Mouse (Mus musculus): ENCODE measurements around the gene Pdgfc.

GRCm38 (mm10) chr3:81036554-81037311 lies 517 bp downstream of the Pdgfc start:
- TF ChIP-seq CTCF (IDR thresholded peaks at IDR 0.05; ENCODE audit: borderline replicate concordance, extremely low read depth, insufficient read depth, insufficient read length) (no peak), POLR2A (IDR thresholded peaks at IDR 0.05; ENCODE audit: borderline replicate concordance, extremely low read depth, insufficient read depth, insufficient read length, poor library complexity, severe bottlenecking) (0 out of 2 replicates have a peak, but pooled peaks have one; percentile 10)

Measured in brain, embryonic 14.5 days (tissue).